Mouse (Mus musculus) stomach, postnatal 0 days (tissue): ENCODE results near the gene Epsti1. TPM values are rescaled to one million over a fixed set of nuclear protein-coding genes. Genes with fewer than 3 reads are reported as not detected.

Experiments
- ATAC-seq: fragments of 200-750 bp; cut with Nextera tagmentation; 2 replicates; pipeline ENCODE4 v1.8.0; 2017; ENCODE audit not compliant: low FRiP score, low TSS enrichment
- DNase-seq: peaks from one replicate; pipeline ENCODE4 v3.0.0-alpha.2; 2016; ENCODE audit warnings: low spot score
- H3K27ac ChIP-seq: fragments of 300-500 bp; sonication (generic); replicated peaks from 2 replicates; pipeline ENCODE4 v1.5.1; 2014; ENCODE audit warnings: mild to moderate bottlenecking, control low read depth
- H3K27me3 ChIP-seq: fragments of 300-500 bp; sonication (generic); 2 replicates; pipeline ENCODE4 v1.6.1; 2014; ENCODE audit warnings: low read length; ENCODE audit not compliant: control insufficient read depth, insufficient read depth
- H3K36me3 ChIP-seq: fragments of 300-500 bp; sonication (generic); 2 replicates; pipeline ENCODE4 v1.6.1; 2014; ENCODE audit warnings: low read length, mixed read lengths; ENCODE audit not compliant: control insufficient read depth, insufficient read depth
- H3K4me1 ChIP-seq: fragments of 300-500 bp; sonication (generic); replicated peaks from 2 replicates; pipeline ENCODE4 v1.6.1; 2014; ENCODE audit warnings: antibody characterized with exemption; ENCODE audit not compliant: control insufficient read depth, insufficient read depth
- H3K4me2 ChIP-seq: fragments of 300-500 bp; sonication (generic); replicated peaks from 2 replicates; pipeline ENCODE4 v1.6.1; 2014; ENCODE audit warnings: low read depth, mild to moderate bottlenecking, control low read depth, moderate library complexity
- H3K4me3 ChIP-seq: fragments of 300-500 bp; sonication (generic); 2 replicates; pipeline ENCODE4 v1.5.1; 2014; ENCODE audit warnings: low read depth, low read length, control low read depth
- H3K9ac ChIP-seq: fragments of 300-500 bp; sonication (generic); 2 replicates; pipeline ENCODE4 v1.6.1; 2014; ENCODE audit warnings: mild to moderate bottlenecking, low read length, control low read depth, mixed read lengths
- H3K9me3 ChIP-seq: fragments of 300-500 bp; sonication (generic); 2 replicates; pipeline ENCODE4 v1.6.1; 2016; ENCODE audit warnings: low read length; ENCODE audit not compliant: control insufficient read depth
- CTCF ChIP-seq: IDR thresholded peaks from 2 replicates; pipeline ENCODE4 v1.5.1; 2016; ENCODE audit warnings: antibody characterized with exemption, low read depth, mild to moderate bottlenecking, moderate library complexity
- EP300 ChIP-seq: optimal IDR thresholded peaks from 2 replicates; pipeline ENCODE3; 2016; ENCODE audit warnings: antibody characterized with exemption
- WGBS: fragments of 180-500 bp; shearing (Covaris S2); extraction: QIAGEN DNeasy Blood & Tissue Kit; methylation state at CpG from one replicate; pipeline ENCODE4 v1.1.7; 2014; 5-methylcytosine and 5-hydroxymethylcytosine counted together
- polyA plus RNA-seq: library from polyadenylated mRNA; unstranded; fragments of >200 nt; fragmentation: Nextera tagmentation; extraction: Ambion mirVana; gene quantifications from 2 replicates; pipeline ENCODE4 v1.2.1, GENCODE M21; 2015

Gene Epsti1
- polyA plus RNA-seq, 1 experiment from 2014 or later: 2.7 TPM

DNA sequence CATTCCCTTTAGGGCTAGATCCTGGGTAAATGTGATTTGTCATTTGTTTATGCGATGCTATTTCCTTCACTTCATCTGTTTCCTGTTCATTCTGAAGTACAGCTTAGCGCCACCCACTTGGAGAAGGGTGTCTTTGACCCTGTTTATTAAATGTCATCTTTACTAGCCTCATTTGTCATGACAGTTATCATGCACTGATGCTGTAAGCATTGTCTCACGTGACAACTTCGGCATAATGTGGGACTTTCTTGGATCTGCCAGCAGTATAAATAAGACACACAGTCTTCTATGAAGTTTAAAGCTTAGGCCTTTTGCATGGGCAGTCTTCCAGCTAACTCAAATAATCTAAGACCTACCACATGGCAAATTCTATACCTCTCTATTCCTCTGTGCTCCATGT, 67.3 kb downstream of the Epsti1 start:
- WGBS: 64% methylated on average over 4 of the region's 4 CpGs
- H3K27me3 ChIP-seq: no peaks in the 10 kb centered on the region
- H3K9me3 ChIP-seq: no peaks in the 10 kb centered on the region
- H3K4me3 ChIP-seq: no peak overlapping the region
- H3K4me2 ChIP-seq: no peak overlapping the region
- ATAC-seq (no peak), DNase-seq (no peak)
- H3K9ac ChIP-seq: no peak overlapping the region
- H3K27ac ChIP-seq: no peak overlapping the region
- TF ChIP-seq CTCF (no peak), EP300 (no peak)
- no peaks in the 10 kb centered on the region for H3K4me1 ChIP-seq
- no peaks in the 10 kb centered on the region for H3K36me3 ChIP-seq

DNA sequence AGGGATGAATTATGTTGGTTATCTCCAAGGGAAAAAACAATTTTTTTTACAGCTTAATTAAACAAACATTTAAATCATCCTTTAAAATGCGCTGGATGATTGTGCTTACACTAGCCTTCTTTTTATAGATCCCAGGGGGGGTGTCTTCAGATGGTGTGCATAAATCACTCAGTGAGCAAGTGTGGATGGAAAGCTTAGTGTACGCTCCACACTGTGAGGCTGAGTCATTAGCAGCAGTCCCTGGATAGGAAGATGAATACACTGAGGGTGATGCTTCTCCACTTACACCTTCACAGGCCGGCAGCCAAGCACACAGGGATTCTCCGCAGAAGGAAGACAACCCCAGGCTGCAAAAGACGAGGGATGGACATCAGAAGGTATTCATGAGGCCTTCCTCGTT, 70.2 kb downstream of the Epsti1 start:
- no peaks in the 10 kb centered on the region for H3K9me3 ChIP-seq
- H3K4me2 ChIP-seq: no peak overlapping the region
- TF ChIP-seq EP300 (no peak), CTCF (no peak)
- ATAC-seq: no peak
- no peak overlapping the region for H3K9ac ChIP-seq
- H3K27ac ChIP-seq: no peak overlapping the region
- H3K27me3 ChIP-seq: no peaks in the 10 kb centered on the region
- H3K4me3 ChIP-seq: no peak overlapping the region
- 64% methylated on average over 6 of the region's 6 CpGs for WGBS
- no peak for DNase-seq
- no peaks in the 10 kb centered on the region for H3K4me1 ChIP-seq
- no peaks in the 10 kb centered on the region for H3K36me3 ChIP-seq

DNA sequence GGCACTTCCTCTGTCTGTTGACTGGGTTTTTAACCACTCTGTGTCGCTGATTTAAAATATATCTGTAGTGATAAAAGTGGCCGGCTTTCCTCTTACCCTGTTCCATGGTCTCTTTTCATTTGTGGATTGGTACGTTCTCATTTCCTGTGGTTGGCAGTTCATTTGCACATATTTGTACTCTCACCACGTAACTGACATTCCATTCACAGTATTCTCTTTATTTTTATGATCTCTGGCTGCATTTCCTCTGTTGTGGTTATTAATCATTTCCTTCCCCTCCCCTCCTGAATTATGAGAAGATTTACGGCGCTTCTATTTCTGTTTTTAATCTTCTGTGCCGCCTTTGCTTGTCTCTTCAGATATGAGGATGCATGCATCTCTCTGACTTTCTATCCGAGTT, 71.7 kb downstream of the Epsti1 start:
- ATAC-seq: no peak
- 54% methylated on average over 8 of the region's 8 CpGs for WGBS
- TF ChIP-seq EP300 (no peak), CTCF (no peak)
- Histone ChIP-seq H3K9me3 (no peaks in the 10 kb centered on the region), H3K4me1 (no peaks in the 10 kb centered on the region), H3K4me3 (no peak overlapping the region), H3K9ac (no peak overlapping the region), H3K4me2 (no peak overlapping the region), H3K27me3 (no peaks in the 10 kb centered on the region), H3K27ac (no peak overlapping the region), H3K36me3 (no peaks in the 10 kb centered on the region)
- DNase-seq: no peak

DNA sequence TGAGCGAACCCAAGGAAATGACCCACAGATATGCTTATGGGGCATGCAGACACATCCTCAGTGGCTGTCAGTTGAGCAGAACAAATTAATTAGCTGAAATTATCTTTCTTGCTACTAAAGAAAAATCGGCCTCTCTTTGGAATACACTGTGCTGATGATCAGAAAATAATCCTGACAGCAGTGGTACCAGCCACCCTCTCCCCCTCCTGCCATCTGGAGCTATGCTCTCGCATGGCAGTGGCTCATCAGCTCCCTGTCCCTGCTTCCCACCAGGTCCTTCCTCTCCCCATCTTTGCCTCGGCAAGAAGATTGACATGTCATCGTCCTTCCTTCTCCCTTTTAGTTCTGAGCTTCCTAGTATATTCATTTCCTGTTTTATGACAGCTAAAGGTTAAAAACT, 77.5 kb downstream of the Epsti1 start:
- no peaks in the 10 kb centered on the region for H3K4me1 ChIP-seq
- H3K4me3 ChIP-seq: no peak overlapping the region
- ATAC-seq (no peak), DNase-seq (no peak)
- TF ChIP-seq CTCF (no peak), EP300 (no peak)
- no peaks in the 10 kb centered on the region for H3K9me3 ChIP-seq
- H3K36me3 ChIP-seq: no peaks in the 10 kb centered on the region
- 81% methylated on average over 5 of the region's 5 CpGs for WGBS
- H3K27me3 ChIP-seq: no peaks in the 10 kb centered on the region
- no peak overlapping the region for H3K9ac ChIP-seq
- H3K27ac ChIP-seq: no peak overlapping the region
- H3K4me2 ChIP-seq: no peak overlapping the region

DNA sequence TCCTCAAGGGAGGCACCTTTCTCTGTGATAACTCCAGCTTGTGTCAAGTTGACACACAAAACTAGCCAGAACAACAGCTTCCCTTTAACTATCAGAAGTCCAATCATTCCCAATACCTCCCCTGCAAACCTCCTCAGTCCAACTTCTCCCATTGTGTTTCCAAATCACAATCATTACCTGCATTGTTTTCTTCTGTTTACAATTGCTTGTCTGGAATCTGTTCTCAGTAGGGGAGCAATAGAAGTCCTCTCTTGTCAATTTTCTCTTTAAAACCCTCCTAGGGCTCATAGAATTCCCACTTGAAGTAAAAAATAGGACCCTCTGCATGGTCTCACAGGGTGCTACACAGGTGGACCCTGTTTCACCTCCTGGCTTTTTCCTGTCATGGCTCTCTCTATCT, 93.7 kb downstream of the Epsti1 start:
- Histone ChIP-seq H3K27me3 (no peaks in the 10 kb centered on the region), H3K4me1 (no peaks in the 10 kb centered on the region), H3K27ac (no peak overlapping the region), H3K36me3 (no peaks in the 10 kb centered on the region), H3K9me3 (no peaks in the 10 kb centered on the region), H3K4me2 (no peak overlapping the region), H3K4me3 (no peak overlapping the region), H3K9ac (no peak overlapping the region)
- TF ChIP-seq EP300 (no peak), CTCF (no peak)
- ATAC-seq (no peak), DNase-seq (no peak)

GRCm38 (mm10) chr14:78004486-78004885, 100.4 kb downstream of the Epsti1 start:
- H3K9ac ChIP-seq: no peak overlapping the region
- 71% methylated on average over 4 of the region's 4 CpGs for WGBS

More at GRCm38 (mm10) chr14:78004486-78004885, 100.4 kb downstream of the Epsti1 start:
- Histone ChIP-seq H3K4me2 (no peak overlapping the region), H3K4me3 (no peak overlapping the region), H3K4me1 (no peaks in the 10 kb centered on the region), H3K27me3 (no peaks in the 10 kb centered on the region), H3K36me3 (no peaks in the 10 kb centered on the region), H3K27ac (no peak overlapping the region), H3K9me3 (no peaks in the 10 kb centered on the region)
- DNase-seq (no peak), ATAC-seq (no peak)
- TF ChIP-seq CTCF (no peak), EP300 (no peak)
